Mouse (Mus musculus) brain, adult 2 months (tissue): ENCODE results near the gene Mgat1.
"Not testable (repeated sequence)": the region's sequence is repeated elsewhere in the genome, so short reads cannot be mapped to it uniquely, and the experiment has no call there.

Experiments used
- DNase-seq: peaks from one replicate; pipeline ENCODE4 v3.0.0; 2011; ENCODE audit warnings: low read depth, low spot score

The Mgat1 gene

GRCm38 (mm10) chr11:49243727-49244594, at the start of gene Mgat1:
Gene Mgat1, plus strand, starts transcription at chr11:49244191.
- DNase-seq = peak; percentile 98

DNA sequence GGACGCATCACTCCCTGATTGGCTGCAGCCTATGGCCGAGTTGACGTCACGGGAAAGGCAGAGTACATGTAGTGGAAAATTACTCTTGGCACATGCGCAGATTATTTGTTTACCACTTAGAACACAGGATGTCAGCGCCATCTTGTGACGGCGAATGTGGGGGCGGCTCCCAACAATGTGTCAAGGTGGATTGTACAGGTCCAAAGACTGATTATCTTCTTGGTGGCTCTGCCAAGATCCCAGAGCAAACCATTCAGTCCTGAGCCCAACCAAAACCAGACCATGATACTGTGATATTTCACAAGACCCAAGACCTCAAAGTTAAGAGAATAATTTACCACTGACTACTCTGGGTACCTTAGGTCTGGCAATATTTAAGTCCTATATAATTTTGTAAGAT, 49.2 kb upstream of the Mgat1 start:
- DNase-seq = not testable (repeated sequence)

DNA sequence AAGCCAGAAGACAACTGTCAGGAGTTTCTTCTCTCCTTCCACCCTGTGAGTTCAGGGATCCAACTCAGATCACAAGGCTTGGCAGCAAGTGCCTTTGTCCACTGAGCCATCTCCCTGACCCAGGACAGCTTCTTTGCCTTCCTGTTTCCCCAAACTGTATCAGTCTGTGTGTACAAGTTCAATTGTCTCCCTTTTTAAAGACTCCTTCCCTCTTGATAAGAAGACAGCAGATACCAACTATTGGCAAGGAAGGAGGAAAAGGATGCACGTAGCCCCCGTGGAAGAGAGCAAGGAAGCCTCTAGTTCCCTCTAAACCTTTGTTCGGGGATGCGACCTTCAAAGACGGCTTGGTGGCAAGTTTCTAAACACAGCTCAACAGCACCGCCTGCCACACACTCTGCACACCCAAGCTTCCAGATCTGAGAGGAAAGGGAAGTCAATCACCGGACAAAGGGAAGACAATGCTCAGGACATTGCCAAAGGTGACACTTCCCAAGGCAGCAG, 48.1 kb upstream of the Mgat1 start:
- no peak for DNase-seq

DNA sequence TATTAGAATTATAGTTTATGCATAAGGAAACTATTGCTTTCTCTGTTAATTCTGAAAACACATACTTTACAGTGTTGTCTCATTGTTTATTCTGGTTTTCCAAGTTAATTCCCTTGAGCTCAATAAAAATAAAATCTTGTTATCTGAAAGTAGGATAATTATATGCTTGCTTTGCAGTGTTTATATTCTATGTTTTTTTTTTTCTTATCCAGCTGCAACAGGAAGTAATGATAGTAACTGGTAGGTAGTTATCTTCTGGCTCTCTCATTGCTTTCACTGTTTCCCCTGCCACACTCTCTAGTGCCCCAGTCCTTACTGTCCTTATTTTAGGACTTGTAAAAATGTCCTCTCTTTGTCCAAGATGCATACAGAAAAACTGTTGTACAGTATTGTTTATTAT, 43.3 kb upstream of the Mgat1 start:
- no peak for DNase-seq

- DNase-seq = no peak
Measured at GRCm38 (mm10) chr11:49201142-49201541, 42.8 kb upstream of the Mgat1 start.

DNA sequence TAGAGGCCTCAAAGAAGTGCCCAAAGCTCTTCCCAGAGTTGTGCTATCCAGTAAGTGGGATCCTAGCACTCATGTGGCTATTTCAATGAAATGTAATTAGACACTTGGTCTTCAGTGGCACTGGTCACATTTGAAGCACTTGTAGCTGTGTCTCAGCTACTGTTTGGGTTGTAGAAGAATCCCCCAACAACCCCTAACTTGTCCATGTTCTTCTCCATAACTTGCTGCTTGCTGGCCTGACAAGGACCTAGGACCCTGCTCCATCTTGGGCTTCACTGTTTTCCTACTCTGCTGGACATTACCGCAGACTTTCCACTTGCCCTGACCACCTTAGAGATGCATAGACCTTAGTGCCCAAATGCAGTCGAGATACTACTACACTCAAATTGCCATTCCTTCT, 41.9 kb upstream of the Mgat1 start:
- no peak for DNase-seq

GRCm38 (mm10) chr11:49202523-49203061, 41.4 kb upstream of the Mgat1 start:
- no peak for DNase-seq

GRCm38 (mm10) chr11:49203129-49203768, 40.7 kb upstream of the Mgat1 start, which contains the start of gene Zfp62:
Gene Zfp62, plus strand, starts transcription at chr11:49203292.
- DNase-seq = peak; percentile 98

DNA sequence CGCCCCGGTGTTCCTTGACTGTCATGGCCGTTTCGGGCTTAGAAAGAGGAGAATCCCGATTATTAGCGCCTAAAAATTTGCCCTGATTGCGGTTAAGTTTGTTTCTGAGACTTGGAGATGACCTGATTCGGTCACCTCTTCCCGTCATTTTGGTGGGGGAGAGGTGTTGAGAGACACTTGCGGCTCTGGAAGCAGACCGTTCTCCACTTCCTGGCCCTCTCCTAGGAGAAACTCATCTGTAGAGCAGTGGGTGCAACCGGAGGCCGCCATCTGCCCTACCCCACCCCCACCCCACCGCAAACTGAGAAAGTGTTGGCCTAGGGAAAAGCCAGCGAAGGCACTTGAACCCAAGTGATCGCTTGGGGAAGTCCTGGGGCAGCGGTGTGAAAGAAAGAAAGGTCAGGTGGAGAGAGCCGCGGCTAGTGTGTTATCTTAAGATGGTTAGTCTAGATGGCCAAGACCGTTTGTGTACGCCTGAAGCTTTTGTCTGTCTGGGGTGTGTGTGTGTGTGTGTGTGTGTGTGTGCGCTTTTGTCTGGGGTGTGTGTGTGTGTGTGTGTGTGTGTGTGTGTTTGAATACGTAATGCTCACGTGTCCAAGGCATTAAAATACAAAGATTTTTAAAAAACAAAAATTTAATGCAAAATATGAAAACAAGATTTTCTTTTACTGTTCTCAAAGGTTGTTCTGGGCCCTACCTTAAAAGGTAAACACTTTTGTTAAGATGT, 40.1 kb upstream of the Mgat1 start:
- peak; percentile 71 for DNase-seq

DNA sequence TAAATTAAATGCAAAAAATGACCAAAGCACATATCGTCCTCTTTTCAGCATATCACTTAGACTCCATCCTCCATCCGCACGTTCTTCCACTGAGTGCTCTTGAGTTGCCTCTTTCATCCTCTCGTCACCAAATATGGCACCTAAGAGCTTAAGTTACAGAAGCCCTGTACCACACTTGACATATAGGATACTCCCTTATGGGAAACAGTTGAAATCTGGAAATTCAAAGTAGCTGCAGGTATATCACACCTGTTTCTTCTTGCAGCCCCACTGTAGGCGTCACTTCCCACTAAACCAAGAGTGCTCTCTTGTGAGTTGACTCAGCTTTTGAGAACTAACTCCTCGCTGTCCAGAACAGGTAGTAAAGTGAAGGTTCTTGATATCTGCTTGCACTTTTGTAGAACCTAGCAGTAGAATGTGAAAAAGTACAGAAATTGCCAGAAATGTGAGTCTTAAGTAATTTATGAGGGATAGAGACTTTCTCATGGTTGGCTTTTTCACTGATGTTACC, 38.9 kb upstream of the Mgat1 start:
- DNase-seq = no peak

- no peak for DNase-seq
Measured at GRCm38 (mm10) chr11:49207495-49207894, 36.5 kb upstream of the Mgat1 start.

DNA sequence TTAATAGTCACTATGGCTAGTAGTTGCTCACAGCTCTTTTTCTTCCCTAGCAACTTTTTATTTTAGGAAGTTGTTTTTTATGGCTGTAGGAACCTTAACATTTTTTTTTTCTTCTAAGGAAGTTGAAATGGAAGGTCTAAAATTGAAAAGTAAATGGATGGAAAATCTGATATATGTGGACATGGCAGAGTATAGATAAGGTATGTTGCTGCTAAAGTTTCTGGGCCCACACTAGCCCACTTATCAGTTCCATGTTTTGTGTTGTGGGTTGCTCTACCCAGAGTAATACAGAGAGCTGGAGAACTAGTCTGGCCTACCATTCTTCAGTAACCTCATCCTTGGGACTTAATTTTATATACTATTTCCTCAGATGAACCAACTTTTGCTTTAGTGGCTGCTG, 31.4 kb upstream of the Mgat1 start:
- DNase-seq = no peak

- DNase-seq = no peak
Measured at GRCm38 (mm10) chr11:49213505-49213904, 30.5 kb upstream of the Mgat1 start.

DNA sequence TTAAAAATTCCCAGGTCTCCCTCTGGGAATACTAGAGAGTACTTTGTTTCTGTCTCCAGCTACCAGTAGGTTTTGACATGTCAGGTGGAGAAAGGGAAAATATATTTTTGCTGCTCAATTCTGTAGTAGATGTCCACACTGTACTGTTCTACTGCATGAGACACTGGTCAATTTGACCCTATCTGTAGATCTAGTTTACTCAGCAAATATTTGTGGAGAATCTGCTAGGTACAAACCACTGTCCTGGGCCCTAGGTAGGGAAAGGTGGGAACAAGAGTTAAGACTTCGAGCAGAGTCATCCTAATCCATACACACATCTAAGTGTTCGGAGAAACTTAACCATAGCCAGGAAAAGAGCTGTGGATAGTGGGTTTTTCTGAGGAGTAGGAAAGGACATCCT, 24.7 kb upstream of the Mgat1 start:
- no peak for DNase-seq

DNA sequence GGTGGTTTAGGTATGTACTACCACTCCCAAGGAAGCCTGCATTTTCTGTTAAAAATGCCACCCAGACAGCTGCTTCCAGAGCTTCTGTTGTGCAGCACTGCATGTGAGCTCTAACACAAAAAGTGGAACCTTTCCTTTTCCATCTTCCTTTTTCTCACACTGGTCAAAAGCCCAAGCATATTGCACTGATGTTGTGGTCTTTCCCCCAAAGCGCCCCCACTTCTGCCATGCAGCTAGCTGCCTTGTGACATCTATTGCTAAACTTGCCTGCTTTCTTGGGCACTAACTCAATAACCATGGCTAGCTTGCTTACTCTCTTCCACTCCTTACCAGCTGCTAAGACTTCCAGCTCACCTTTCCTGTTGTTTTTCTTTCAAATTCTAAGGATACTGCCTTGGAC, 19.5 kb upstream of the Mgat1 start:
- no peak for DNase-seq

- peak; percentile 76 for DNase-seq
Measured at GRCm38 (mm10) chr11:49232781-49233180, 11.2 kb upstream of the Mgat1 start.

DNA sequence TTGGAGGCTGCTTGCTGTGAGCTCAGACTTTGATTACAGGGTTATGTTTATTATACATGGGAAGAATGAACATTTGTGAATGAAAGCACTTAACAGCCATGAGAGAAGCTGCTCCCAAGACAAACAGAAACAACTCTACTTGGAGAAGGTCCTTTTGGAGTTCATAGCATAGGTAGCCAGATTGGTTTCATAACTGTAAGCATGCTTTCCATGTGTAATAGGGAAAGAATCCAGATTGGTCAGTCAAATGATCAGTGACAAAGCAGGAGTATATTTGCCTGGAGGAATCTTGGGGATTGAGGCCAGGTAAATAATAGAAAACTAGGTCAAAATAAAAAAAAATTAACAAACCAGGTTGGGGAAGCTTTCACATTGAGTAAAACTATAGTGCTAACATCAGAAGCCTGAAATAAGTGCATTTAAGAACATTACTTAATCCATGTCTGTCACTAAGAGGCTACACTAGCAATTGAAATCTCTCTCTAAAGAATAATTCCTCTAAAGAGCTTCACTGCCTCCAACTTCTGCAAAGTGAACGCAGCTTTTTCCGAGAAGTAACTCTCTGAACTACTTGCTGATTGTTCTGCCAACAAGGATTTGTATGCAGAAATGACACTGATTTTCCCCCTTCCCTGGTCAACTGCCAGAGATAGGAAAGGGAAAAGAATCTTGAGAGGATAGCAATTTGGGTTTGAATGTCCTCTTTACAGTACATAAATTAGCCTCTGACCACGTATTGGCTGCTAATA, 8.4 kb upstream of the Mgat1 start:
- no peak for DNase-seq

DNA sequence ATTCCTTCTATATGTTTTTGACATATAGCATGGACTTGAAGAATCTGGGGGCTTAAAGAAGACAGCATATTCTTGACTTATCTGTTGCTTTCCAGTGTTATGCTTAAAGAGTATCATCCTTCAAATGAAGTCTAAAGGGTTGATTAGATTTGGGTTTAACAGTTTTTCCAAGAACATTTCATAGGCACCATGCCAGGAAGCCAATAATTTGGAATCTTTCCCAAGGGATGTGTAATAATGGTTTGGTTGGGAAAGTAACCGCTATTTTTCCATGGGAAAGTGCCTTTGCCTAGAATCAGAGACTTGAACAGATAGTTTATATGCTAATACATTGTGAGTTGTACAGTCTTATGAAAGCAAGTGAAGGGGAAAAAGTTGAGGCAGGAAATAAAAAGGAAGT, 7.1 kb upstream of the Mgat1 start:
- no peak for DNase-seq

- peak; percentile 21 for DNase-seq
Measured at GRCm38 (mm10) chr11:49237532-49237931, 6.5 kb upstream of the Mgat1 start.

DNA sequence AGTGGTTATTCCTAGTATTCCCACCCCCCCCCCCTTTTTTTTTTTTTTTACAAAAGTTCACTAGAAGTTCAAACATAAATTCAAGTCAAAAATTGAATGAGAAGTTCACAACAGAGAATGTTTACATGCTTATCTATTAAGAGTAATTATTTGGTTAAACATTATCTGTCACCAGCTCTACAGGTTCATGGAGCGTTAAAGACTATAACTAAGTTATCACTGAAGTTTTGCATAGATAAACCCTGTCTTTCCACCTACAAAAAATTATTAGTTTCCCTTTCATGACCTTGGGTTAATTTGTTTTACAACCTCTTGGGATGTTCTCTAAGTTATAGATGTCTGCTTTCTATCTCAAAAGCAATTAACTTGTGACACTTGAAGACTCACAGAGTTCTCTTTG, 3.7 kb upstream of the Mgat1 start:
- no peak for DNase-seq

- DNase-seq = no peak
Measured at GRCm38 (mm10) chr11:49240874-49241273, 3.1 kb upstream of the Mgat1 start.
